Mouse (Mus musculus): ENCODE data around the gene Wdr27. TPM values are rescaled to one million over a fixed set of nuclear protein-coding genes. Genes with fewer than 3 reads are reported as not detected.

The Wdr27 gene
- total and polyA plus RNA-seq, 3 experiments: 0.66 to 1.7 TPM; not detected in 1

- Histone ChIP-seq H3K9me3 (replicated peaks) (no peaks in the 10 kb centered on the region), H3K4me1 (ENCODE audit: insufficient read depth, low read depth, low read length) (no peaks in the 10 kb centered on the region), H3K36me3 (replicated peaks) (no peaks in the 10 kb centered on the region), H3K27me3 (ENCODE audit: insufficient read depth, low read length) (peaks cover 7% of the 10 kb centered on the region; the same call in 1 of the 2 replicates), H3K4me3 (ENCODE audit: low read depth, low read length) (no peak overlapping the region)
- TF ChIP-seq GATA1 (IDR thresholded peaks at IDR 0.05; ENCODE audit: borderline replicate concordance, low read length) (no peak), GATA2 (IDR thresholded peaks at IDR 0.05; ENCODE audit: borderline replicate concordance, low read depth, low read length) (no peak), POLR2AphosphoS5 (IDR thresholded peaks at IDR 0.05; ENCODE audit: insufficient replicate concordance, low read depth, low read length) (no peak), TAL1 (conservative IDR thresholded peaks at IDR 0.05; ENCODE audit: low read depth, low read length) (no peak), CTCF (IDR thresholded peaks at IDR 0.05; ENCODE audit: low read depth, low read length) (no peak)
- DNase-seq (ENCODE audit: low spot score): no peak
- ATAC-seq (ENCODE audit: extremely low read depth, insufficient number of reproducible peaks, low FRiP score, poor library complexity, severe bottlenecking): no peak
These were observed 172.6 kb downstream of the Wdr27 start for GRCm38 (mm10) chr17:14770377-14770776.

Other genes with a start within 250 kb of the Wdr27 start
- not detected in 2 replicates for gene Thbs2, start 248.9 kb downstream of the Wdr27 start, total RNA-seq (2014; fragmentation: Nextera tagmentation)
- gene Thbs2, start 248.9 kb downstream of the Wdr27 start, total RNA-seq (2017): 0.05 and 0.12 TPM in 2 replicates
- not detected in 2 replicates for gene Thbs2, start 248.9 kb downstream of the Wdr27 start, polyA plus RNA-seq (2012)
- gene 1600012H06Rik, start within 50 bp of the Wdr27 start, total RNA-seq (2014; fragmentation: Nextera tagmentation): 12.3 and 16.1 TPM in 2 replicates
- gene 1600012H06Rik, start within 50 bp of the Wdr27 start, total RNA-seq (2017): 18.7 and 19.7 TPM in 2 replicates
- 1.7 and 2.0 TPM in 2 replicates for gene 1600012H06Rik, start within 50 bp of the Wdr27 start, polyA plus RNA-seq (2012)
- gene Phf10, start 18.1 kb upstream of the Wdr27 start, total RNA-seq (2014; fragmentation: Nextera tagmentation): 187 and 239 TPM in 2 replicates
- gene Phf10, start 18.1 kb upstream of the Wdr27 start, total RNA-seq (2017): 107 and 124 TPM in 2 replicates
- gene Phf10, start 18.1 kb upstream of the Wdr27 start, polyA plus RNA-seq (2012): 118 and 125 TPM in 2 replicates
- 31.6 and 36.9 TPM in 2 replicates for gene 9030025P20Rik, start 35.3 kb upstream of the Wdr27 start, total RNA-seq (2014; fragmentation: Nextera tagmentation)
- 30.4 and 33.3 TPM in 2 replicates for gene 9030025P20Rik, start 35.3 kb upstream of the Wdr27 start, total RNA-seq (2017)
- 4.0 and 4.7 TPM in 2 replicates for gene 9030025P20Rik, start 35.3 kb upstream of the Wdr27 start, polyA plus RNA-seq (2012)
- gene Gm3417, start 35.6 kb upstream of the Wdr27 start, total RNA-seq (2014; fragmentation: Nextera tagmentation): 2.5 and 12.2 TPM in 2 replicates
- gene Gm3417, start 35.6 kb upstream of the Wdr27 start, total RNA-seq (2017): 0.27 and 2.4 TPM in 2 replicates
- gene Gm3417, start 35.6 kb upstream of the Wdr27 start, polyA plus RNA-seq (2012): 7.0 and 9.5 TPM in 2 replicates
- gene Gm3435, start 67.0 kb upstream of the Wdr27 start, total RNA-seq (2014; fragmentation: Nextera tagmentation): 10.3 and 12.2 TPM in 2 replicates
- 13.9 and 15.1 TPM in 2 replicates for gene Gm3435, start 67.0 kb upstream of the Wdr27 start, total RNA-seq (2017)
- gene Gm3435, start 67.0 kb upstream of the Wdr27 start, polyA plus RNA-seq (2012): 0.41 and 1.3 TPM in 2 replicates
- 265 and 268 TPM in 2 replicates for gene Ermard, start 98.0 kb upstream of the Wdr27 start, total RNA-seq (2014; fragmentation: Nextera tagmentation)
- 133 and 138 TPM in 2 replicates for gene Ermard, start 98.0 kb upstream of the Wdr27 start, total RNA-seq (2017)
- 1.3 and 2.2 TPM in 2 replicates for gene Ermard, start 98.0 kb upstream of the Wdr27 start, polyA plus RNA-seq (2012)
- not detected in 2 replicates for gene Tcte3, start 98.3 kb upstream of the Wdr27 start, total RNA-seq (2014; fragmentation: Nextera tagmentation)
- 1.7 and 4.2 TPM in 2 replicates for gene Tcte3, start 98.3 kb upstream of the Wdr27 start, total RNA-seq (2017)
- 0.62 and 5.1 TPM in 2 replicates for gene Tcte3, start 98.3 kb upstream of the Wdr27 start, polyA plus RNA-seq (2012)
- 49.1 and 59.8 TPM in 2 replicates for gene Gm3448, start 98.4 kb upstream of the Wdr27 start, total RNA-seq (2014; fragmentation: Nextera tagmentation)
- gene Gm3448, start 98.4 kb upstream of the Wdr27 start, total RNA-seq (2017): 24.9 and 31.0 TPM in 2 replicates
- gene Gm3448, start 98.4 kb upstream of the Wdr27 start, polyA plus RNA-seq (2012): 2.3 and 2.7 TPM in 2 replicates